Mouse (Mus musculus) lung, postnatal 10 days (tissue): ENCODE measurements around the gene Mllt10.

ENCODE experiments used
- DNase-seq: peaks from one replicate; pipeline ENCODE4 v3.0.0; 2021

Gene Mllt10

DNA sequence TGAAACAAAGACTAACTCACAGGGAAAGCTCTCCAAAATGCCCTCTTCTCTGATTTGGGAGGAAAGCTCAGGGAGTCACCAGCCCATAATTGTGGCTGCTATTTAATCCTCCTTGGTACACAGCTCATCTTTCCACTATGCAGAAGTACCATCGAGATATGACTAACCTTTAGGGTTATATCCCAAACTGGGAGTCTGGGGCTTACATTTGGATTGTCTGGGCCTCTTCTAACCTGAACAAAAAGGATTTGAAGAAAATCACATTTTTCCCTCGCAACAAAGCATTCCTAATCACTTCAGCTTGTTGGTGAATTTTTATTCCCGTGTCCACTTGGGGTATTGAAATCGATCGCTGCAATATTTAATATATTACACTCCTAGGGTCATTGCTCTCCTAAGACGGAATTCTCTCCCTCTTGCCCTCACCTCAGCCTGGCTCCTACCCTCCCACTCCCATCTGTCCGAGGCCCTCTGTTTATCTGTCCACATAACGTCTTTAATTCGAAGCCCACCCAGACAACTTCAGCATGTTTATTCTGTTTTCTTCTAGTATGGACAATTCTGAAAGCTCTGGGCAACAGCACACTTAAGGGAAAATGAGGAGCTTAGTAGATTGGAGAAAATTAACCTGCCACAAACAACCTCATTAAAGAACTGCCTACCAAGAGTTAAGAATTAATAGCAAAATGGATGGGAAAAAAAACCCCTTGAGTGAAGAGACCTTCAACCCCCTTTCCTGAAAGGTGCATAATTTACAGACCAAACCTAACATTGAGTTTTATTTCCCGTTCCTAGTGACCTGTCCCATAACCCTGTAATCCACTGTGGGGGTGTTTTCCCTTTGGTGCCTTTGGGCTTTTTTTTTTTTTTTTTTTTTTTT, 20.4 kb upstream of the Mllt10 start:
- no peak for DNase-seq

- DNase-seq: no peak
Observed at GRCm38 (mm10) chr2:18037491-18037890, 17.5 kb upstream of the Mllt10 start, which contains the start of gene A930004D18Rik. A930004D18Rik (minus strand) TSS chr2:18037737.

DNA sequence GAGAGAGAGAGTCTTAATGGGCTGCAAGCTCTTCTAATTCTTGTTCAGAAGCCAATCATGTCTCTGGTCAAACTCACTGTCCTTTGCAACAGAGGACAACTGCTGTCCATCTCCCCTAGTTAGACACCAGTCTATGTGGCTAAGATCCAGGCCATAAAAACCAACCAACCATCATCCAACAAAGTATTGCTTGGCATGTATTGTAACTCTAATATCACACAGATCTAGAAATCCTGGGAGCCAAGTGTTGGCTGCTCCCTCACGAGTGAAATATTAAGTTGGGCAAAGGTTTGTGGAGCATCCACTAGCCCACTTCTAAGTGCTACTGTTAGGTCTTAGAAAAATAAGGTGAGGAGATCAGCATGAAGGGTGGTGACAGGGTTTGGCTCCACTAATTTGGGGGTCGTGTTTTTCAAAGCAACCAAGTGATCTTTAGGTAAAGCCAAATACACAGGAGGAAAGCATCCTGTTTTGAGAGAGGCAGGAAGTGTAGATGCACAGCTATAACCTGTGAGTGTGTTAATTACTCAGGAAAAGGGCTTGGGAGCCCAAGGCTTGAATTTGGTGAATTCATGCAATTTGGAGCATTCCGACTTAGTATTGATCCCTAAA, 16.8 kb upstream of the Mllt10 start:
- no peak for DNase-seq

DNA sequence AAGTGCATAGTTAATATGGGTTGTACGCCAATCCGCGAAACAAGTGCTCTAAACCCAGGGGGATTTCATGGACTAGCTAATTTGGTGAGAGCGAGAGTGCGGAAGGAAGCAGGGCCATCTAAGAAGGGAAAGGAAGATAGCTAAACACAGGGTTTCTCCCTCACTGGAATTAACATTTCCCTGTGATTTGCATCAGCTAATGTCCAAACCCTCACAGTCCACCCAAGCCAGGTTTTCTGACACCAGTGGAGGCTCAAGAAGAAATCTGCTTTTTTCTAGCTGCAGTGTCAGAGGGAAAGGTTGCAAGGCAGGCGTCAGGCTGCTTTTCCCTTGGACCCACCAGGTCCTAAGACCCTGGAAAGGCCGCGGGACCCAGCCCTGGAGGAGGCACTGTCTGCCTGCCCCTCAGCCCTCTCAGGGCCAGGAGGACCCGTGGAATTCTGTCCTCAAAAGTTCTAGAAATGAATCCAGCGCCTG, 16.1 kb upstream of the Mllt10 start:
- DNase-seq: no peak

- DNase-seq: no peak
Observed at GRCm38 (mm10) chr2:18039566-18040290, 15.3 kb upstream of the Mllt10 start.

- no peak for DNase-seq
Observed at GRCm38 (mm10) chr2:18040347-18041160, 14.5 kb upstream of the Mllt10 start.

DNA sequence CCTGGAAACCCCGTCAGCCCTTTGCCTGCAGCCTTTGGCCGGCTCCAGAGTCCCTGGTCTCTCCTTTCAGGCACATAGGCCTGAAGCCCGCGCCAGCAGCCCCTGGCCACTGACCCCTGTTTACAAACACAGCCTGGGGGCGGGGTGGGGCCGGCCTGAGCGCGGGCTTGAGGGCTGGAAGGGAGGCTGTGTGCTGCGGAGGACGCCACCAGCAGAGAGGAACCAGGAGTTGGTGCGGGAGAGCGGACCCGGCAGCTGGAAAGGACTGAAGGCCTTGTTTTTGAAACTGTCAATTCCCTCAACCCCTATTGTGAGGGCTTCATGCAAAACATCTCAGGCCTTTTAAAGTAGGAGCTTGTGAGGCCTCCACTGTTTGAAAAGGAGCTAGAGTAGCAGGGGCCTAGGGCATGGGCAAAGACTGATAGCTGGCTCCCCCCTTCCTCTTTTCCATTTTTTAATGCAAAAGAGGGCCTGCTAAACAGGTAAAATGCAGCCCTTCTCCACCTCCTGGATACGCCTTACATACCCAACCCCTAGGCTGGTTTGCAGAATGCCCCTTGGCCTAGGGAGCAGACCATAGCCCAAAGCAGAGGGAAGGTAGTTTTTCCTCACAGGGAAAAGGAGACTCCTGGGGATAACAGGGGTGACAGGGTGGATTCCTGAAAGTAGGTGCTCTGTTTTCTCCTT, 13.7 kb upstream of the Mllt10 start:
- peak; percentile 51 for DNase-seq

GRCm38 (mm10) chr2:18045143-18045780, 9.8 kb upstream of the Mllt10 start:
- DNase-seq: no peak

DNA sequence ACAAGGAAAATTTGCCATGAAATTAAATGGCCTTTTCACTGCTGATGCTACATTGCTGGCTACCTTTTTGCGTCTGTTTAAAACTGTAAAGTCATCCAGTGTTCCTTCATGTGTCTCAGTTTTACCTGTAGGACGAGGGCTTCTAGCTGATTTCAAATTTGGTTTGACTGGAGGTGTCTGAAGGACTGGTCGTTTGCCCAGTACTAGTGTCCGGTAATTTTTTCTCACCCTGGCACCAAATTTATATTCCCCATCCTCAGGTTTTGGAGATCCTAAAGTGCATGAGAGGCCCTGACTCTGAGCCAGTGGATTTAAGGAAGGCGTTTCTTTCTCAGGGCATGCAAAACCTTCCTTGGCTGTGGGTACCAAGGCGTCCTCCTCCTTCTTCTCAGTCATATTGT, 9.3 kb upstream of the Mllt10 start:
- DNase-seq: no peak

GRCm38 (mm10) chr2:18046186-18046585, 8.9 kb upstream of the Mllt10 start:
- no peak for DNase-seq

DNA sequence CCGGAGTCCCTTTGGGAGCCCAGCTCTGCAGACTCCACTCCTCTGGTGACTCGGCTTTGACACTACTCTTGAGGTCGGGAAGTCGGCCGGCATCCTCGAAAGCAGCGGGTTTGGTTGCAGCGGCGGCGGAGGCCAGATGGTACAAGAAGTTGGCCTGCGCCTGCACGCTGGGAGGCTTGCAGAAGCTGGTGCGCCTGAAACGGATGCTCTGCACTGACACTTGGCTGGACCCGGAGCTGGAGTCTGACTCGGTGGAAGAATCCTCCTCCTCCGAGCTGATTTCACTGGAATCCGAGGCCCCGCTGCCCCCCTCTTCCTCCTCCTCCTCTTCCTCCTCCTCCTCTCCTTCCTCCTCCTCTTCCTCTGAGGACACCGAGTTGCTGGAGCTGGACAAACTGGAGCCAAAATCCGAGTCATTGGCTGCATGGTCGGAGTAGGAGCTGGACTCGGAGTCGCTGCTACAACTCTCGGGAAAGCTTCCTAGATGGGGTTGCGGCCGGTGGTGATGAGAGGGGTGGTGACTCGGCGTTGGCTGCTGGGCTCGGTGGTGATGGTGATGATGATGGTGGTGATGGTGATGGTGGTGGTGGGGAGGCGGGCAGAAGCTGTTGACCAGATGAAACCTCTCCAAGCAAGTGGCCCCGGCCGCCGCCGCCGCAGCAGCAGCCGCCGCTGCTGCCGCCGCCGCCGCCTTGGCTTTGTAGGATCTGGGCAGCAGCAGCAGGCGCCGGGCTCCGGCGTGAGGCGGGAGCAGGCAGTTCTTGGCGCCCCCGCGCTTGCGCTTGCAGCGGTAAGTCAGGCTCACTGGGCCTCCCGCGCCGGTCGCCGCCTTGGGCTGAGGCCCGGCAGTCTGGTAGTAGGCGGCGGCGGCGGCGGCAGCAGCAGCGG, 8.0 kb upstream of the Mllt10 start:
- peak; percentile 77 for DNase-seq

- peak; percentile 88 for DNase-seq
Observed at GRCm38 (mm10) chr2:18047646-18048452, 7.2 kb upstream of the Mllt10 start.

DNA sequence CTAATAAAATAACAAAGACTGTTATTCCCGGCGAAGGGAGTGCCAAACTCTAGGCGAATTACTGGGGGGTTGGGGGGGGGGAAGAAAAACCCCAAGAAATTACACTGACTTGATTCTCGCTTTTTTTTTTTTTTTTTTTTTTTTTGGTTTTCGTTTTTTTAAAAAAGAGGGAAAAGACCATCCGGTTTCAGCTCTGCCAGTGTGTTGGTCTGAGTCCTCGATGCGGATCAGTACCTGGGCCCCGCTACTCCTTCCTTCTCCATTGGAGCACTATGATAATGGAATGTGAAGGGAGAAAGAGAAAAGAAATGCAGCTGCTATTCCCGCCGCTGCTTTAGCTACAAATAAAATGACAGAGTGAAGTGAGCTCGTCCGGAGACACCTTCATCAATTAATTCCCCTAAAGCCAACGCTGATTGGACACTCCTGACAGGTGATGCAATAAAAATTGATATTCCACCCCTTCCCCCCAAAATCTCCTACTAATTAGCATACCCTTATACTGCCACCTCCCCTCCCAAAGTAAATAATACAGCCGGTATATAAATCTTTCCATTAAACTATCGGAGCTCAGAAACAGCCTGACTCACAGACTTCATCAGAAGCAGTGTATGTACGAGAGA, 6.5 kb upstream of the Mllt10 start, which contains the start of gene Skida1:
Gene Skida1 (minus strand): TSS at position 599 of the 623 bp plus-strand sequence.
- no peak for DNase-seq

DNA sequence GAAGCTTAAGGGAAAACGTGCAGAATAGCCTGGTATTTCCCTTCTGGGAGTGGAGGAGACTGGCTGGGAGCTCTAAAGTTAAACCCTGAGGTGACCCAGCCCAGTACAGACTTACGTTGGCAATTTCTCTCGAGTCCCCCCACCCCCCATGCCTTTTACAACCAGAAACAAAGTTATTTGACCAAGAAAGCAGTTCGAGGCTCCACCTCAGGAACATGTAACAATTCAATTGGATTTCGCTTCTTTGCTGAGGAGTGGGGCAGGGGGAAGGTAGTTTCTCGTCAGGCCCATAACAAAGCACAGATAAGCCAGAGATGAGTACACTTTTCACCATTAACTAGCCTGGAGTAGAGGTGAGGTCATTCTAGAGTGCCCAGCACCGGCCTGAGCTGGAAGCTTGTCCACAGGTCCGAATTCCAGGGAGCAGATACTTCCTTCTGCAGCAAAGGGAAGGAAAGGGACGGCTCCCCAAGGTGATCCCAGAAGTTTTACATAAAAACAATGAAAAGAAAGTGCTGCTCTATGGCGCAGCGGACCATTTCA, 5.7 kb upstream of the Mllt10 start:
- DNase-seq: no peak

- DNase-seq: no peak
Observed at GRCm38 (mm10) chr2:18050018-18050417, 5.0 kb upstream of the Mllt10 start.

DNA sequence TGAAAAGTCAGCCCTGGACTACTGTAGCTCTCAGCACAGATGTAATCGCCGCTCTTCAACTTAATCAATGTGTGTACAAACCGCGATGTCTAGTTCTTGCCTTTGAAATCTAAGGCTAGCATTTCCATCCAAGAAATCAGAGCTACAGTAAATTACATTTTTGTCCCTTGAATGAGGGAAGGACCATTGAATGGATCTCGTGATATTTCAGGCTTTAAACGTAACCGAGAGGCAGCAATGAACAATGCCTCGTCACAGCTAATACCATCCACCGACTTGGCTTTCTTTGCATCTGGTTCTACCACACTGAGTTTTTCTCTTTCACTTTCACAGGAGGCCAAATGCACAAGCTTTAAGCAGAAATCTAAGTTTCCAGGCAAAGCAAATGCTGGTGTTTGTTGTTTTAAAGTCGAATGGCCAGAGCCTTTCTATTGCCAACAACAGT, 4.5 kb upstream of the Mllt10 start:
- no peak for DNase-seq

DNA sequence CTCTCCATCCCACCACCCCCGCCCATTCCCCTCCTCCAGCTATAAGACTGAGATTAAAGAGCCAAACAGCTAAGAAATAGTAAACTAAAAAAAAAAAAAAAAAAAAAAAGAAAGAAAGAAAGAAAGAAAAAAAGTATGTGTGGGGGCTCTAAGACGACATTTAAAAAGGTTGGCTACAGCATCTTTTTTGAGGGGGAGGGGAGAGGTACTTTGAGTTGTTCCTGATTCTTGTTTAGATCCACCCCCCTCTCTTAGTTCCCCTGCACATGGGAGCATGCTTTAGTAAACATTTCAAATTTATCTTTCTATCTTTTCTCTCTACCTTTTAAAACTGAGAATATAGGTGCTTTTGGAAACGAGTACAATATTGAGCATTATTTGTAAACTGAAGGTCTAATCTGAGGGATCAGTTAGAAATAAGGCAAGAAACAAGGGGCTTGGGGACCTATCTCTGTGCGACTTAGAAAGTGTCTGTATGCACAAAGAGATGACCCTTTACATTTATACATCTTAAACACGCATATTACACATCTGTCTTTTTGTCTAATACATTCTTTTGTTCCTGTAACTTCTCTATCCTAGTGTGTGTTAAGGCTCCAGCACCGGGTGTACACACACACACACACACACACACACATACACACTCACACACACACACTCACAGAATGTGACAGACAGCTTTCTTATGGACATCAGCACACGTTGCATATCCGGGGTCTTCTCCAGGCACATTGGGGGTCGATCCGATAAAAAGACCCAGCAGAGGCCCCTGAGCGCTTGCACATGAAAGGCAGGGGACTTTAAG, 3.8 kb upstream of the Mllt10 start:
- no peak for DNase-seq

- no peak for DNase-seq
Observed at GRCm38 (mm10) chr2:18051831-18052170, 3.2 kb upstream of the Mllt10 start.
